Mouse (Mus musculus) stomach, embryonic 16.5 days (tissue): ENCODE results near the gene Cog6. TPM values are rescaled to one million over a fixed set of nuclear protein-coding genes. Genes with fewer than 3 reads are reported as not detected.

Source experiments
- ATAC-seq: fragments of 200-750 bp; cut with Nextera tagmentation; 2 replicates; pipeline ENCODE4 v1.8.0; 2017; ENCODE audit warnings: moderate number of reproducible peaks, moderate TSS enrichment; ENCODE audit not compliant: insufficient read depth, low FRiP score
- H3K27ac ChIP-seq: fragments of 300-500 bp; sonication (generic); 2 replicates; pipeline ENCODE4 v1.5.1; 2014; ENCODE audit warnings: low read length
- H3K27me3 ChIP-seq: fragments of 300-500 bp; sonication (generic); 2 replicates; pipeline ENCODE4 v1.6.1; 2014; ENCODE audit warnings: low read length, control low read depth, mixed read lengths; ENCODE audit not compliant: control insufficient read depth, insufficient read depth
- H3K36me3 ChIP-seq: fragments of 300-500 bp; sonication (generic); 2 replicates; pipeline ENCODE4 v1.6.1; 2014; ENCODE audit warnings: low read length; ENCODE audit not compliant: control insufficient read depth, insufficient read depth
- H3K4me1 ChIP-seq: fragments of 300-500 bp; sonication (generic); 2 replicates; pipeline ENCODE4 v1.6.1; 2014; ENCODE audit warnings: low read length, control low read depth, mixed read lengths; ENCODE audit not compliant: control insufficient read depth, insufficient read depth
- H3K4me2 ChIP-seq: fragments of 300-500 bp; sonication (generic); 2 replicates; pipeline ENCODE4 v1.6.1; 2014; ENCODE audit warnings: low read depth, low read length, mixed read lengths
- H3K4me3 ChIP-seq: fragments of 300-500 bp; sonication (generic); replicated peaks from 2 replicates; pipeline ENCODE4 v1.5.1; 2014; ENCODE audit warnings: mild to moderate bottlenecking, low read length
- H3K9ac ChIP-seq: fragments of 300-500 bp; sonication (generic); 2 replicates; pipeline ENCODE4 v1.6.1; 2014; ENCODE audit warnings: low read length
- H3K9me3 ChIP-seq: fragments of 300-500 bp; sonication (generic); replicated peaks from 2 replicates; pipeline ENCODE4 v1.6.1; 2016; ENCODE audit warnings: low read length, control low read depth; ENCODE audit not compliant: control insufficient read depth
- WGBS: fragments of 180-500 bp; shearing (Covaris S2); extraction: QIAGEN DNeasy Blood & Tissue Kit; methylation state at CpG from one replicate; pipeline ENCODE4 v1.1.7; 2014; 5-methylcytosine and 5-hydroxymethylcytosine counted together
- polyA plus RNA-seq: library from polyadenylated mRNA; unstranded; fragments of >200 nt; fragmentation: Nextera tagmentation; extraction: Ambion mirVana; gene quantifications from 2 replicates; pipeline ENCODE4 v1.2.1, GENCODE M21; 2015

The Cog6 gene
- 46.8 and 48.5 TPM in 2 replicates for polyA plus RNA-seq

DNA sequence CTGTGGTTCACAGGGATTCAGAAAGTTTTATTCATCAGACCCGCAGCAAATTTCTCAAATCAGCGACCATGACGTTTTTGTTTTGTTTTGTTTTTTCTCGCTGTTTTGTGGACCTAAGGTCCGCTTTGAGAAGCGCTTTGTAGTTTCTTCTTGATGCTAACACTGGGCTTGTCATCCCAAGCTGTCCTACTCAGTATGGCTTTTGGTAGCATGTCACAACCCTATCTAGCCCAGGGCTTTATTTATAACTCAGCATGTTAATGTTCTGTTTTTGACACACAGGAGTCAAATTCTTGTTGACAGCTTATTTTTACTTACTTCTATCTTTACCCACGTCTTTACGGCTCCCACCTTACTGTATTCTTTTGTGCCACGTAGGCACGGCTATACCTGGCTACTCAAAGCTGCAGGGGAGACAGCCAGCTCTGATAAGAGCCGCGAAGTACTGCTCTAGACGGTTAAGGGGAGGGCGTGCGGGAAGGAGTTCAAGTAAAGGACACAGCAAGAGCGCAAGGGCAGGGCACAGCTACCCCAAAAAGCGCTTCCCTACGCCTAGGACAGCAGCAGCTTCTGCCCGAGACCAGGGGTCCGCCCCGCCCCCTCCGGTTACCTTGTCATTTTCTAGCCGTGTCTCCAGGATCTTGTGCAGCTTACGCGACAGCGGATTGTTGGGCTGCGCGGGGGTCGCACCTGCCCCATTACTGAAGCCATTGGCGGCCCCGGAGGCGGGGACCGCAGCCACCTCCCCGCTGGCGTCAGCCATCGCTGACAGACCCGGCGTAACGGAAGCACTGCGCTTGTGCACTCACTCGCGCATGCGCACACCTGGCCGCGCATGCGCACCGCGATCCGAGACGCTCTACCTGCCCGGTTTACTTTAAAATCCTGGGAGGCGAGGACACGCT, at the start of gene Cog6:
TSS of gene Cog6 (minus strand) at position 802 of the 905 bp plus-strand sequence.
- ATAC-seq: peak; percentile 92
- 5% methylated on average over 53 of the region's 53 CpGs for WGBS
- no peaks in the 10 kb centered on the region for H3K9me3 ChIP-seq
- H3K4me1 ChIP-seq: no peaks in the 10 kb centered on the region
- H3K27me3 ChIP-seq: no peaks in the 10 kb centered on the region
- H3K9ac ChIP-seq: peak within 1 kb of the TSS; percentile 82
- H3K27ac ChIP-seq: peak within 1 kb of the TSS; percentile 11; the same call in 1 of the 2 replicates
- peak within 1 kb of the TSS; percentile 86 for H3K4me2 ChIP-seq
- peak within 1 kb of the TSS; percentile 86 for H3K4me3 ChIP-seq
- no peaks in the 10 kb centered on the region for H3K36me3 ChIP-seq

DNA sequence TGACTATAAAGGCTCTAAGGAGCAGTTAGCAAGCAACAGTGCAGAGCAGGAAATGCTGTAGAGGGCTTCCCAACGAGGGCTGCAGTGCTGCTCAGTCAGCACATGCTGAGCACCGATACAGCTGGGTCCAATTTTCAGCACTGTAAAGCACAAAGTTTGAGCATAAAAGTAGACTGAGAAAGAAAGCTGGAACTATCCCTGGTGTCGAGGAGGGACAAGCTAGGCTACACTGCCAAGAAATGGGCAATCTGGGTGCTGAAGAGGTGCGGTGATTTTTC, 49.0 kb upstream of the Cog6 start:
- Histone ChIP-seq H3K9ac (no peak overlapping the region), H3K9me3 (no peaks in the 10 kb centered on the region), H3K4me3 (no peak overlapping the region), H3K4me1 (peaks cover 11% of the 10 kb centered on the region), H3K4me2 (no peak overlapping the region), H3K36me3 (no peaks in the 10 kb centered on the region), H3K27me3 (no peaks in the 10 kb centered on the region), H3K27ac (no peak overlapping the region)
- 79% methylated on average over 4 of the region's 4 CpGs for WGBS
- ATAC-seq: no peak

DNA sequence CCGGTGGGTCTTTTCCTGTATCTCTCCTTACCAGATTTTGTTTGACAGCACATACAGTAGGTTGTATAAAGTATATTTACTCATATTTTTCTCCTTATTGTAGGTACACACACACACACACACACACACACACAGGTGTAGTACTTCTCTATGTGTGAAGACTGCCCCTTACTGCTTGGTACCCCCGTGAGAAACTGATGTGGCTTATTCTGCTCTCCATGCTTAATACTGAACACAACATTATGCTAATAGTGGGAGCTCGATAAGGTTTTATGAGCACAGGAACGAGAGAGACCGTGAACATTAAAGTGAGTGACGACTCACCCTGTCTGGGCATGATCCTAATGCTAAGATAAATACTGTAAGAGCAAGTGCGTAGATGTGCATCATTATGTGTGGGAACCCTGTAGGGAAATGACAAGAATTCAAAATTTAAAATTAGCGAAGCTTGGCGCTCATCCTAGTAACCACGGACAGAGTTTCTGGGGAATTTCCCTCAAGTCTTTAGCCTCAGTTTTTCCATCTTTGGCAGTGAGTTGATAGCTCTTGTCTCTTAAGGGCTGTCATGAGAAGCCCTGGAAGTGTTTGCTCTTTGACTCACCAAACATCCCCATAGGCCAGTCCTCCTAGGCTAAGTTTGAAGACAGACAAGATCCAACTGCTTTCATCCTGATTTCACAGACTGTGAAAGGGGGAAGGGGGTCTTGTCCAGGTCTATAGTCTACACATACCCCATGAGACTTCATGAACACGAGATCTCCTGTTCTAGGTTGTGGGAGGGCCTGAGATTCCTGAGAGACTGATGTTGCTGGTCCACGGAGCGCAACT, 48.4 kb upstream of the Cog6 start:
- Histone ChIP-seq H3K9ac (no peak overlapping the region), H3K4me3 (no peak overlapping the region), H3K36me3 (no peaks in the 10 kb centered on the region), H3K27me3 (no peaks in the 10 kb centered on the region), H3K4me2 (no peak overlapping the region), H3K4me1 (peaks cover 11% of the 10 kb centered on the region), H3K9me3 (no peaks in the 10 kb centered on the region), H3K27ac (no peak overlapping the region)
- ATAC-seq: no peak
- 74% methylated on average over 13 of the region's 13 CpGs for WGBS

DNA sequence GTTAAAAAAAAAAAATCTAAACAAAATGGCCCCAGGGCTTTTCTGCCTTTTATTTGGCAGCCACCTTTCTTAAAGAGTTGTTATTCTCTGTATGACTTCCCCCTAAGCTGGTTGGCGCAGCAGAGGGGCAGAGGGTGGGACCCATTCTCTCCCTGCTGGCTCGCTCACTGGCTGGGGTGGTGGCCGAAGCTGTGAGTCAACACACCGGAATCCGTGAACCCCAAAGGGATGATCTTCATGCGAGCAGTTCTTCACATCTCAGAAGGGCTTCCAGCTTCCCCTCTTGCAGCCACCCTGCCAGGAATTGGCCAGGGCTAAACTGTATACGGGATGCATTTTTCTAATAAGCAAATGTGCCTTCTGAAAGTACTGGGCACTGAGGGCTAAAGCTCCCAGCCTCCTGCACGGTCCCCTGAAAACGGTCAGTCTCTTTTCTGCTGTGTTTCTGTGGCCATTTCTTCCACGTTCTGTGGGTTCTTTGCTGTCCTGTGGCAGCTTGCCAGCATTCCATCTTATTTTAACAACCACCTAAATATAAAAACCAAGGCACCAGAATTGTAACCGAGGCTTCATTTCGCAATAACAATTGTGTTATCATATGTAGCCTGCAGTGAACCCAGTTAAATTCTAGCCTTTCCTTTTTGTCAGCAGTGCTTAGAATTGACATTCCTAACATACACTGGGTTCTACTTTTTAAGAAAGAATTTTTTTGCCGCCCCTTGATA, 46.5 kb upstream of the Cog6 start:
- no peak for ATAC-seq
- H3K36me3 ChIP-seq: no peaks in the 10 kb centered on the region
- no peak overlapping the region for H3K4me3 ChIP-seq
- no peaks in the 10 kb centered on the region for H3K27me3 ChIP-seq
- 50% methylated on average over 13 of the region's 13 CpGs for WGBS
- H3K9ac ChIP-seq: no peak overlapping the region
- H3K9me3 ChIP-seq: no peaks in the 10 kb centered on the region
- 0 out of 2 replicates have a peak overlapping the region, but pooled peaks have one; percentile 12 for H3K4me2 ChIP-seq
- peaks cover 27% of the 10 kb centered on the region for H3K4me1 ChIP-seq
- peak overlapping the region; percentile 38 for H3K27ac ChIP-seq

DNA sequence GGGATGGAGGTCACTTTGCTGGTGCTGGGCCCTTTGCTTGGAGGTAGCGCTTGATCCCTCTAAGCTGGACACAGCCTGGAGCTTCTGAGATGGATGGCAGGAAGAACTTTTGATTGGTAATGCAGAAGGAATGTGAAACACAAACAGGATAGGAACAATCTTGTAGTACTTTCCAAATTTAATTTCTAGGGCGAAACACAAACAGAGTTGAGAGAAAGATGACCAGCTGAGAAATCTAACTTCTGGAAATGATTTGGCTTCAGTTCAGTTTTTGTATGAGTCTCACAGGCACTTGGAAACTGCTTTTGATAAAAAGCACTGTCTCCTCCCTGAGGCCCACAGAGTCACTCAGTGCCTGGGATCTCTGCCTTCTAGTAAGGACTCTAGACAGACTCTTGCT, 42.9 kb upstream of the Cog6 start:
- 34% methylated on average over 2 of the region's 2 CpGs for WGBS
- Histone ChIP-seq H3K36me3 (no peaks in the 10 kb centered on the region), H3K4me1 (peaks cover 35% of the 10 kb centered on the region), H3K27ac (peak overlapping the region; percentile 78), H3K4me3 (no peak overlapping the region), H3K27me3 (no peaks in the 10 kb centered on the region), H3K9ac (no peak overlapping the region), H3K9me3 (no peaks in the 10 kb centered on the region), H3K4me2 (no peak overlapping the region)
- ATAC-seq: peak; percentile 66; the same call in 1 of the 2 replicates

DNA sequence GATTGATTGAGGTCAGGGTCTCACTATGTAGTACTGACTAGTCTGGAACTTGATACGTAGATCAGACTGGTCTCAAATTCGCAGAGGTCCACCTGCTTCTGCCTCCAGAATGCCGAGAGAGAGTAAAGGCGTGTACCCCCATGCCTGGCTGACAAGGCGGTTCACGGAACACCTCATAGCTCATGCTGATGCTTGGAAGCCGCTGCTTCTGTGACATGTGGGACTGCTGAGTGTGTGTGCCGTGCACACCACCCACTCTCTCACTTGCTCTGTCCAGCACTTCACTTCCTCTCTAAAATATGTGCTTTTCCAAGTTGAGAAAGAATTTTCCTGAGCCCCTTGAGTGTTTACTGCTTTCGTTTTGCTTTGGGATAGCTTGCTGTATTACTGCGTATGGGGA, 39.4 kb upstream of the Cog6 start:
- 67% methylated on average over 10 of the region's 10 CpGs for WGBS
- ATAC-seq: no peak

DNA sequence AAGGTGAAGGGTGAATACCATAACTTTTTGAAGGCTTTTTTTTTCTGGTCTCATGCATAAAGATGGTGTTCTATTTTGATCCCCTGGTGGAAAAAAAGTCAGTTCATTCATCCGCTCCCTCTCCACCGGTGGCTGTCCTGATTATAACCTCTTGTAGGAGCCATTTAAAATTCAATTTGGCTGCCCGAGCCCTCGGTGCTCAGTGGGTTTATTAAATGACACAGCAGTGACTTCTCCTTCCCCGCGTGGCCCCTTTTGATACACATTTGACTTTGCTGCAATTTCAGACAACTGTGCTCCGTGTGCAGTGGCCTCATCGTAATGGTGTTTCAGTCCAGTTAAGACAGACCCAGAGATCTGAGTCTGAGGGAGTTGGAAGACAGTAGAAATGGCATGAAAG, 35.3 kb upstream of the Cog6 start:
- Histone ChIP-seq H3K4me2 (no peak overlapping the region), H3K27me3 (no peaks in the 10 kb centered on the region), H3K9me3 (no peaks in the 10 kb centered on the region), H3K36me3 (no peaks in the 10 kb centered on the region), H3K4me3 (no peak overlapping the region), H3K4me1 (no peaks in the 10 kb centered on the region; the same call in 1 of the 2 replicates), H3K27ac (no peak overlapping the region), H3K9ac (no peak overlapping the region)
- 69% methylated on average over 8 of the region's 8 CpGs for WGBS
- no peak for ATAC-seq

More for the DNA sequence above, 39.4 kb upstream of the Cog6 start:
- no peak overlapping the region for H3K9ac ChIP-seq
- H3K4me1 ChIP-seq: peaks cover 24% of the 10 kb centered on the region
- no peak overlapping the region for H3K4me3 ChIP-seq
- no peaks in the 10 kb centered on the region for H3K36me3 ChIP-seq
- H3K27me3 ChIP-seq: no peaks in the 10 kb centered on the region
- H3K27ac ChIP-seq: no peak overlapping the region
- no peaks in the 10 kb centered on the region for H3K9me3 ChIP-seq
- no peak overlapping the region for H3K4me2 ChIP-seq

DNA sequence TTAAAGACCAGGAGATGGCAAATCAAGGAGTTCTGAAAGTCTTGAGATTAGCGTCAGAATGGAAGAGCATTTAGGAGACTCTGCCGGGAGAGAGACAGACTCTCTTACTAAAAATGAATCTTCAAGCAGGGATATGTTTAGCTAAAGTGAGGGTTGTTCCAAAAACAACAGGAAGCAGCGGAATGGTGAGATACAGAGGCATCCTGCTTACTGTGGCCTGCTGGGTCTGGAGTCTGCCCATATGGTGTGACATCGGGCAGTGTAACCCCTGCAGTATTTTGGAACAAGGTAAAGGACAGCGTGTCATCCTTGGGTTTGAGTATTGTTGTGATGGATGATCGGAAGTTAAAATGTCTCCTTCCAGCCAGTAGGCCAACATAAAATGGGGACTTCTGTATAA, 29.3 kb upstream of the Cog6 start:
- peaks cover 9% of the 10 kb centered on the region for H3K4me1 ChIP-seq
- H3K27ac ChIP-seq: no peak overlapping the region
- H3K4me3 ChIP-seq: no peak overlapping the region
- WGBS: 71% methylated on average over 6 of the region's 6 CpGs
- H3K36me3 ChIP-seq: no peaks in the 10 kb centered on the region
- ATAC-seq: no peak
- H3K9ac ChIP-seq: no peak overlapping the region
- H3K27me3 ChIP-seq: no peaks in the 10 kb centered on the region
- no peaks in the 10 kb centered on the region for H3K9me3 ChIP-seq
- H3K4me2 ChIP-seq: no peak overlapping the region
